Mouse (Mus musculus): ENCODE data around the gene Cog1. TPM values are rescaled to one million over a fixed set of nuclear protein-coding genes. Genes with fewer than 3 reads are reported as not detected.

Gene Cog1
- polyA plus RNA-seq (2014; fragmentation: Nextera tagmentation; extraction: Ambion mirVana): 24.0 and 24.7 TPM in 2 replicates

- Histone ChIP-seq H3K36me3 (ENCODE audit: control insufficient read depth, insufficient read depth, low read length) (peaks cover 7% of the 10 kb centered on the region), H3K4me2 (peak within 1 kb of the TSS; percentile 88), H3K27me3 (replicated peaks; ENCODE audit: control insufficient read depth, insufficient read depth, low read length) (no peaks in the 10 kb centered on the region), H3K27ac (ENCODE audit: low read depth, low read length) (peak within 1 kb of the TSS; percentile 83), H3K4me3 (ENCODE audit: low read depth, low read length) (peak within 1 kb of the TSS; percentile 89), H3K9ac (ENCODE audit: low read depth, low read length) (peak within 1 kb of the TSS; percentile 91), H3K9me3 (ENCODE audit: control insufficient read depth, low read length) (no peaks in the 10 kb centered on the region), H3K4me1 (replicated peaks; ENCODE audit: control insufficient read depth, insufficient read depth, low read length) (peaks cover 23% of the 10 kb centered on the region)
- no peak for DNase-seq (ENCODE audit: low spot score)
- 36% methylated on average over 26 of the region's 26 CpGs for WGBS
- ATAC-seq (replicated peaks; ENCODE audit: low FRiP score): no peak
Observed at GRCm38 (mm10) chr11:113648690-113649352, at the start of gene Cog1. TSS of gene Cog1 (plus strand) at chr11:113649169.

DNA sequence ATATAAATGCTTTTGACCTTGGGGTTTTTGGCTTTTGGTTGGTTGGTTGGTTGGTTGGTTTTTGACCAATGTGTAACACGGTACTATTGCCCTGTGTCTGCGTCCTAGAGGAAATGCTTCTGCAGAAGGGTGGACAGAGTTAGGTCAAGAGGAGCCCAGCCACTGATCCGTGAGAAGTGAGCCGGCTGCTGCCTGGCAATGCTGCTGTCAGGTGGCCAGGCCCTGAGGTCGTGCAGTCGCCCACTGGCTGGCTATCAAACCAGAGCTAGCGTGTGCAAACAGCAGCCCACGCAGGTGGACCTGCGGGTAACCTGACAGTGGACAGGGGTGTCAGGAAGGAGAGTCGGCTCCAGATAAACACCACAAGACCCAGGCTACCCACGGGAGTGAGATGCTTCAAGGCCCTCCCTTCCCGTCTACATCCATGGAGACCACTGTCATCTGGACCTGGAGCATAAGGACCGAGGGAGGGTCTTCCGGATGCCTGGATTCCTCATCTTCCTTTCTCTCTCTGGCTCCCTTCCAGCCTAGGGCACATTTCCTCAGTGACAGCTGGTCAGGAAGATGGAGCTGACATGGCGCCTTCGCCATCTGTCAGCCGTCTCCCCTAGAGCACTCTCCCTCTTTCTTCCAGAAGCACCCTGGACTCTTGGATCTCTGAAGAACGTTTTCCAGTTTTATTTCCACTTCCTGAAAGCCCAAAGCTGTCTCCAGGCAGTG lies 48.3 kb upstream of the Cog1 start:
- 84% methylated on average over 18 of the region's 18 CpGs for WGBS
- Histone ChIP-seq H3K4me3 (ENCODE audit: low read depth, low read length) (no peak overlapping the region), H3K9me3 (ENCODE audit: control insufficient read depth, low read length) (no peaks in the 10 kb centered on the region), H3K27me3 (replicated peaks; ENCODE audit: control insufficient read depth, insufficient read depth, low read length) (no peaks in the 10 kb centered on the region), H3K9ac (ENCODE audit: low read depth, low read length) (no peak overlapping the region), H3K36me3 (ENCODE audit: control insufficient read depth, insufficient read depth, low read length) (no peaks in the 10 kb centered on the region), H3K4me2 (no peak overlapping the region), H3K27ac (ENCODE audit: low read depth, low read length) (no peak overlapping the region), H3K4me1 (replicated peaks; ENCODE audit: control insufficient read depth, insufficient read depth, low read length) (no peaks in the 10 kb centered on the region)
- no peak for ATAC-seq (replicated peaks; ENCODE audit: low FRiP score)
- DNase-seq (ENCODE audit: low spot score): no peak

GRCm38 (mm10) chr11:113601616-113602343 lies 47.2 kb upstream of the Cog1 start:
- Histone ChIP-seq H3K4me3 (ENCODE audit: low read depth, low read length) (no peak overlapping the region), H3K36me3 (ENCODE audit: control insufficient read depth, insufficient read depth, low read length) (no peaks in the 10 kb centered on the region), H3K27ac (ENCODE audit: low read depth, low read length) (no peak overlapping the region), H3K9me3 (ENCODE audit: control insufficient read depth, low read length) (no peaks in the 10 kb centered on the region), H3K4me2 (no peak overlapping the region), H3K27me3 (replicated peaks; ENCODE audit: control insufficient read depth, insufficient read depth, low read length) (no peaks in the 10 kb centered on the region), H3K9ac (ENCODE audit: low read depth, low read length) (no peak overlapping the region), H3K4me1 (replicated peaks; ENCODE audit: control insufficient read depth, insufficient read depth, low read length) (no peaks in the 10 kb centered on the region)
- DNase-seq (ENCODE audit: low spot score): no peak
- 75% methylated on average over 12 of the region's 12 CpGs for WGBS
- ATAC-seq (replicated peaks; ENCODE audit: low FRiP score): no peak

GRCm38 (mm10) chr11:113607556-113607955 lies 41.4 kb upstream of the Cog1 start:
- no peak overlapping the region for H3K27ac ChIP-seq (ENCODE audit: low read depth, low read length)
- H3K4me2 ChIP-seq: no peak overlapping the region
- H3K9me3 ChIP-seq (ENCODE audit: control insufficient read depth, low read length): no peaks in the 10 kb centered on the region
- 91% methylated on average over 12 of the region's 12 CpGs for WGBS
- peaks cover 8% of the 10 kb centered on the region for H3K4me1 ChIP-seq (replicated peaks; ENCODE audit: control insufficient read depth, insufficient read depth, low read length)
- ATAC-seq (replicated peaks; ENCODE audit: low FRiP score) (no peak), DNase-seq (ENCODE audit: low spot score) (no peak)
- no peak overlapping the region for H3K4me3 ChIP-seq (ENCODE audit: low read depth, low read length)
- H3K27me3 ChIP-seq (replicated peaks; ENCODE audit: control insufficient read depth, insufficient read depth, low read length): no peaks in the 10 kb centered on the region
- H3K36me3 ChIP-seq (ENCODE audit: control insufficient read depth, insufficient read depth, low read length): no peaks in the 10 kb centered on the region
- no peak overlapping the region for H3K9ac ChIP-seq (ENCODE audit: low read depth, low read length)

DNA sequence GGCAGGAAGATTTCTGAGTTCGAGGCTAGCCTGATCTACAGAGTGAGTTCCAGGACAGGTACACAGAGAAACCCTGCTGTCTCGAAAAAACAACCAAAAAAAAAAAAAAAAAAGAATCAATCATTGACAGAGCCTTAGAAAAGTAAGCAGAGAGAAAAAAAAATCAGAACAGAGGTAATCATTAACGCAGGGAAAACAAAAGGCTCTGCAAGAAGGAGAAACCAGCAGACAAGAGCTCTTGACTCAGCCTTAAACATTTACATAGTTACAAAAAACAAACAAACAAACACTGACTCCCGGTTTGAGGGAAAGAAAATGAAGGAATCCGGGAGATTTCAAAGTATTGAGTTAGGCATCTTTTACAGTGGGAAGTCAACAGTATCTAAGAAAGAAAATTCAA lies 39.4 kb upstream of the Cog1 start:
- H3K4me1 ChIP-seq (replicated peaks; ENCODE audit: control insufficient read depth, insufficient read depth, low read length): peaks cover 8% of the 10 kb centered on the region
- peak overlapping the region; percentile 21; the same call in 1 of the 2 replicates for H3K27ac ChIP-seq (ENCODE audit: low read depth, low read length)
- H3K9ac ChIP-seq (ENCODE audit: low read depth, low read length): no peak overlapping the region
- no peak for ATAC-seq (replicated peaks; ENCODE audit: low FRiP score)
- no peak overlapping the region for H3K4me2 ChIP-seq
- H3K27me3 ChIP-seq (replicated peaks; ENCODE audit: control insufficient read depth, insufficient read depth, low read length): no peaks in the 10 kb centered on the region
- no peaks in the 10 kb centered on the region for H3K9me3 ChIP-seq (ENCODE audit: control insufficient read depth, low read length)
- H3K36me3 ChIP-seq (ENCODE audit: control insufficient read depth, insufficient read depth, low read length): no peaks in the 10 kb centered on the region
- 65% methylated on average over 5 of the region's 5 CpGs for WGBS
- no peak overlapping the region for H3K4me3 ChIP-seq (ENCODE audit: low read depth, low read length)
- DNase-seq (ENCODE audit: low spot score): no peak

GRCm38 (mm10) chr11:113610266-113610665 lies 38.7 kb upstream of the Cog1 start:
- Histone ChIP-seq H3K4me3 (ENCODE audit: low read depth, low read length) (no peak overlapping the region), H3K9me3 (ENCODE audit: control insufficient read depth, low read length) (no peaks in the 10 kb centered on the region), H3K9ac (ENCODE audit: low read depth, low read length) (no peak overlapping the region), H3K27ac (ENCODE audit: low read depth, low read length) (peak overlapping the region; percentile 21; the same call in 1 of the 2 replicates), H3K4me1 (replicated peaks; ENCODE audit: control insufficient read depth, insufficient read depth, low read length) (peaks cover 8% of the 10 kb centered on the region), H3K27me3 (replicated peaks; ENCODE audit: control insufficient read depth, insufficient read depth, low read length) (no peaks in the 10 kb centered on the region), H3K36me3 (ENCODE audit: control insufficient read depth, insufficient read depth, low read length) (no peaks in the 10 kb centered on the region), H3K4me2 (no peak overlapping the region)
- no peak for ATAC-seq (replicated peaks; ENCODE audit: low FRiP score)
- DNase-seq (ENCODE audit: low spot score): no peak
- 62% methylated on average over 5 of the region's 5 CpGs for WGBS

- no peak overlapping the region for H3K4me2 ChIP-seq
- no peaks in the 10 kb centered on the region for H3K27me3 ChIP-seq (replicated peaks; ENCODE audit: control insufficient read depth, insufficient read depth, low read length)
- no peak for DNase-seq (ENCODE audit: low spot score)
- H3K9me3 ChIP-seq (ENCODE audit: control insufficient read depth, low read length): no peaks in the 10 kb centered on the region
- H3K36me3 ChIP-seq (ENCODE audit: control insufficient read depth, insufficient read depth, low read length): no peaks in the 10 kb centered on the region
- no peak overlapping the region for H3K27ac ChIP-seq (ENCODE audit: low read depth, low read length)
- no peak overlapping the region for H3K9ac ChIP-seq (ENCODE audit: low read depth, low read length)
- H3K4me1 ChIP-seq (replicated peaks; ENCODE audit: control insufficient read depth, insufficient read depth, low read length): peaks cover 8% of the 10 kb centered on the region
- no peak overlapping the region for H3K4me3 ChIP-seq (ENCODE audit: low read depth, low read length)
- ATAC-seq (replicated peaks; ENCODE audit: low FRiP score): no peak
- 77% methylated on average over 10 of the region's 10 CpGs for WGBS
Observed at GRCm38 (mm10) chr11:113611112-113611646, 37.8 kb upstream of the Cog1 start.

DNA sequence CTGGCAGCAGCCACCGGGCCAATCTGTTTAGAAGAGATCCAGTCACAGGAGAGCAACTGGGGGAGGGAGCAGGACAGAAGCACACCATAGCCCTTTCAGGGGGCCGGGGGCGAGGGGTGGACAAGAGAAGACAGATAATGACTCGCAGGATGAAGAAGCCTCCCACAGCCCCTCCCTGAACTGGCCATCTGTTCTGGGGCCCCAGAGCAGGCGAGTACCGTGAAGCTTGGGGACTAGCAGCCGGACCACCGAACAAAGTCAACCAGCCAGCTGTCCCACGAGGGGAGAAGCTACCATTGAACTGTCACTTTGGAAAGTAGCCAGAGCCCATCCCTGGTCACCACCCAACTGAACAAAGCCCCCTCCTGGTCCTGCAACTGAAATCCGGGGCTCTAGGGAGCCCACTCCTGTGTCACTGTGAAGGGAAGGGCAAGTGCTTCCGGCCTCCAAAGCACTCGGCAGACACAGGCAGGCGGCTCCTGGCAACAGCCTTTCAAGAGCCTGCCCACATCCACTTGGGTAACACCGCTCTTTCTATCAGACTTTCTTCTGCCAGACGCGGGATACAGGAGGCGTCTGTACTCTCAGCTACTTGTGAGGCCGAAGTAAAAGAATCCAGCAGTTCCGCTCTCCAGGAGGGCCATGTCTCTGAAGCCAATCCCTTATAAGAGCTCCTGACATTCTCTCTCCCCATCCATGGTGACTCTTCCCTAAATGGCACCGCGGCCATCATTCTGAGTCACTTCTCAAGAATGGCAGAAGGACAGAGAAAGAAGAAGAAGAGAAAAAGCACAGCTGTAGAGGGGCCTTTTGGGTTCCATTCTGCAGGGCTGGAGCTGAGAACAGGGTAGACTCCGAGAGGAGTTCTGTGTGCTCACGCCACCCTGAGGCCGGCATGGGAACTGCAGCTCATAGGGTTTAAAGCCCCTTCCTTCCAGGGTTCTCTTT lies 37.0 kb upstream of the Cog1 start:
- peaks cover 8% of the 10 kb centered on the region for H3K4me1 ChIP-seq (replicated peaks; ENCODE audit: control insufficient read depth, insufficient read depth, low read length)
- no peak overlapping the region for H3K9ac ChIP-seq (ENCODE audit: low read depth, low read length)
- no peak overlapping the region for H3K4me3 ChIP-seq (ENCODE audit: low read depth, low read length)
- WGBS: 19% methylated on average over 24 of the region's 24 CpGs
- H3K9me3 ChIP-seq (ENCODE audit: control insufficient read depth, low read length): no peaks in the 10 kb centered on the region
- peak overlapping the region; percentile 32 for H3K4me2 ChIP-seq
- peak overlapping the region; percentile 9; the same call in 1 of the 2 replicates for H3K27ac ChIP-seq (ENCODE audit: low read depth, low read length)
- H3K27me3 ChIP-seq (replicated peaks; ENCODE audit: control insufficient read depth, insufficient read depth, low read length): no peaks in the 10 kb centered on the region
- peak; percentile 51 for DNase-seq (ENCODE audit: low spot score)
- no peaks in the 10 kb centered on the region for H3K36me3 ChIP-seq (ENCODE audit: control insufficient read depth, insufficient read depth, low read length)
- no peak; the same call in 1 of the 2 replicates for ATAC-seq (replicated peaks; ENCODE audit: low FRiP score)

Measured in liver, embryonic 11.5 days (tissue).